ENCODE assay signal across 17 mouse cellular contexts in genomic region chr5:32820471-32820870, GRCm38 (mm10). TPM values are rescaled to one million over a fixed set of nuclear protein-coding genes. Genes with fewer than 3 reads are reported as not detected.
DNase-seq lines count a peak whose midpoint lies in the region; ATAC-seq lines count a peak whose summit lies in the region.
"Had no signal": no experiment of that assay in that cellular context is flagged by ENCODE, and none has a peak within 500 bp of the region (broad histone marks: within the 10 kb centered on the region; RNA-seq: fewer than 3 reads in every experiment).

No protein-coding gene starts in this region.

- peak; percentile 47 for DNase-seq in layer of hippocampus, adult 11-12 months (ENCODE audit: low spot score)
- DNase-seq in layer of hippocampus, adult 9-10 months (ENCODE audit: low spot score) = peak; percentile 10
- DNase-seq in layer of hippocampus, postnatal 25 days (ENCODE audit: extremely low spot score in 1 of 2, low spot score in 1 of 2) = peak; percentile 21 to 24
- no peak for DNase-seq in cerebellum, adult 18-20 months
- no peak for DNase-seq in thymus, postnatal 36 days
- DNase-seq: adrenal gland, postnatal 25 days; cerebellum, adult 8-10 months; cerebellum, postnatal 14 days; gastrocnemius, adult 2 months; gastrocnemius, postnatal 36 days; heart, adult 11 months; heart, postnatal 36 days had no signal

- ATAC-seq in erythroid progenitor cell, adult 5-6 weeks (replicated peaks; ENCODE audit: low FRiP score, poor library complexity, severe bottlenecking) = no peak
- ATAC-seq: activated CD4-positive, CD25-positive, alpha-beta regulatory T cell, adult 4 months; forebrain, embryonic 14.5 days; Patski had no signal

RNA-seq across cellular contexts. Expression of gene Gm20671, which starts 6.4 kb away (rescaled TPM):
- not detected for total RNA-seq in layer of hippocampus, postnatal 25 days (2021)
- not detected in 2 replicates for total RNA-seq in erythroid progenitor cell, adult 5-6 weeks (2015; ENCODE audit: low replicate concordance)
- 0.30 TPM in 1 of 2 replicates, not detected in the other for total RNA-seq in erythroid progenitor cell, adult 5-6 weeks (2017; ENCODE audit: low replicate concordance)
- total RNA-seq: adrenal gland, adult 18-20 months; adrenal gland, postnatal 25 days; gastrocnemius, adult 2 months had no signal

RNA-seq across cellular contexts. Expression of gene Prr14l, which starts 33.6 kb away (rescaled TPM):
- total RNA-seq in layer of hippocampus, postnatal 25 days (2021) = 10 to 100 TPM; 53.9 to 55.0 TPM
- total RNA-seq in erythroid progenitor cell, adult 5-6 weeks (2015; ENCODE audit: low replicate concordance) = 25.2 and 39.4 TPM in 2 replicates
- total RNA-seq in erythroid progenitor cell, adult 5-6 weeks (2017; ENCODE audit: low replicate concordance) = 23.6 and 41.9 TPM in 2 replicates

RNA-seq across cellular contexts. Expression of gene Pisd, which starts 35.0 kb away (rescaled TPM):
- 10 to 100 TPM; 64.0 to 64.2 TPM for total RNA-seq in layer of hippocampus, postnatal 25 days (2021)
- total RNA-seq in erythroid progenitor cell, adult 5-6 weeks (2015; ENCODE audit: low replicate concordance) = 6.5 and 8.4 TPM in 2 replicates
- total RNA-seq in erythroid progenitor cell, adult 5-6 weeks (2017; ENCODE audit: low replicate concordance) = 5.1 and 6.5 TPM in 2 replicates

RNA-seq across cellular contexts. Expression of gene Depdc5, which starts 43.0 kb away (rescaled TPM):
- total RNA-seq in layer of hippocampus, postnatal 25 days (2021) = 10 to 100 TPM; 57.1 to 66.6 TPM
- 20.9 and 29.8 TPM in 2 replicates for total RNA-seq in erythroid progenitor cell, adult 5-6 weeks (2015; ENCODE audit: low replicate concordance)
- 22.3 and 32.3 TPM in 2 replicates for total RNA-seq in erythroid progenitor cell, adult 5-6 weeks (2017; ENCODE audit: low replicate concordance)

Comparison
In these comparisons a context has a peak if more than half of its experiments do, and no peak if none do; other contexts are left out.
1. DNase-seq: peak in layer of hippocampus, adult 11-12 months (single experiment), layer of hippocampus, adult 9-10 months (single experiment) and layer of hippocampus, postnatal 25 days (2 of 2); none in cerebellum, adult 18-20 months (0 of 2) and thymus, postnatal 36 days (0 of 2).
2. RNA of gene Pisd, which starts 35.0 kb away (total RNA-seq): 64.0 to 64.2 TPM in layer of hippocampus, postnatal 25 days; 5.1 to 8.4 TPM in erythroid progenitor cell, adult 5-6 weeks; every median in the first group is over 4 times any median in the second.